Mouse (Mus musculus) liver, postnatal 0 days (tissue): ENCODE measurements around the gene Rnf145. TPM values are rescaled to one million over a fixed set of nuclear protein-coding genes. Genes with fewer than 3 reads are reported as not detected.

Source experiments
- ATAC-seq: fragments of 200-750 bp; cut with Nextera tagmentation; 2 replicates; pipeline ENCODE4 v1.8.0; 2017; ENCODE audit warnings: mild to moderate bottlenecking, moderate library complexity
- DNase-seq: peaks from one replicate; pipeline ENCODE4 v3.0.0-alpha.2; 2016
- H3K27ac ChIP-seq: fragments of 300-500 bp; sonication (generic); 2 replicates; pipeline ENCODE4 v1.5.1; 2014; ENCODE audit warnings: antibody characterized with exemption, moderate library complexity, mild to moderate bottlenecking, low read depth
- H3K27me3 ChIP-seq: fragments of 300-500 bp; sonication (generic); 2 replicates; pipeline ENCODE4 v1.6.1; 2014; ENCODE audit warnings: low read length, control low read depth, mixed read lengths; ENCODE audit not compliant: insufficient read depth
- H3K36me3 ChIP-seq: fragments of 300-500 bp; sonication (generic); replicated peaks from 2 replicates; pipeline ENCODE4 v1.6.1; 2014; ENCODE audit warnings: mild to moderate bottlenecking, control low read depth, low read length, moderate library complexity, mixed read lengths; ENCODE audit not compliant: insufficient read depth
- H3K4me1 ChIP-seq: fragments of 300-500 bp; sonication (generic); 2 replicates; pipeline ENCODE4 v1.6.1; 2014; ENCODE audit warnings: antibody characterized with exemption, mild to moderate bottlenecking, control low read depth; ENCODE audit not compliant: insufficient read depth
- H3K4me2 ChIP-seq: fragments of 300-500 bp; sonication (generic); 2 replicates; pipeline ENCODE4 v1.6.1; 2014; ENCODE audit warnings: low read depth, mild to moderate bottlenecking, low read length, moderate library complexity, mixed read lengths
- H3K4me3 ChIP-seq: fragments of 300-500 bp; sonication (generic); 2 replicates; pipeline ENCODE4 v1.5.1; 2014; ENCODE audit warnings: low read depth, low read length
- H3K9ac ChIP-seq: fragments of 300-500 bp; sonication (generic); replicated peaks from 2 replicates; pipeline ENCODE4 v1.6.1; 2014; ENCODE audit warnings: mild to moderate bottlenecking, moderate library complexity
- H3K9me3 ChIP-seq: fragments of 300-500 bp; sonication (generic); 2 replicates; pipeline ENCODE4 v1.6.1; 2016; ENCODE audit warnings: mild to moderate bottlenecking, control low read depth, low read length, mixed read lengths
- CTCF ChIP-seq: sonication (generic); IDR thresholded peaks from 2 replicates; pipeline ENCODE4 v1.5.1; 2016; ENCODE audit warnings: antibody characterized with exemption, low read depth
- EP300 ChIP-seq: IDR thresholded peaks from 2 replicates; pipeline ENCODE4 v1.6.1; 2016; ENCODE audit warnings: antibody characterized with exemption, low read depth, mild to moderate bottlenecking
- WGBS: fragments of 180-500 bp; shearing (Covaris S2); extraction: QIAGEN DNeasy Blood & Tissue Kit; methylation state at CpG from one replicate; pipeline ENCODE4 v1.1.7; 2014; ENCODE audit not compliant: insufficient replicate concordance; 5-methylcytosine and 5-hydroxymethylcytosine counted together
- polyA plus RNA-seq: library from polyadenylated mRNA; unstranded; fragments of >200 nt; fragmentation: Nextera tagmentation; extraction: Ambion mirVana; gene quantifications from 2 replicates; pipeline ENCODE4 v1.2.1, GENCODE M21; 2015

Gene Rnf145
- polyA plus RNA-seq, 1 experiment from 2014 or later: 31.9 TPM

GRCm38 (mm10) chr11:44496217-44496616 lies 22.5 kb upstream of the Rnf145 start:
- Histone ChIP-seq H3K4me2 (no peak overlapping the region), H3K9me3 (no peaks in the 10 kb centered on the region), H3K36me3 (no peaks in the 10 kb centered on the region), H3K4me3 (no peak overlapping the region), H3K4me1 (peaks cover 10% of the 10 kb centered on the region), H3K27ac (peak overlapping the region; percentile 70; the same call in 1 of the 2 replicates), H3K27me3 (no peaks in the 10 kb centered on the region), H3K9ac (no peak overlapping the region)
- DNase-seq: peak; percentile 46
- peak; percentile 43 for ATAC-seq
- WGBS: 48% methylated on average over 3 of the region's 3 CpGs
- TF ChIP-seq CTCF (no peak), EP300 (no peak)

GRCm38 (mm10) chr11:44498412-44499272 lies 20.1 kb upstream of the Rnf145 start:
- 70% methylated on average over 13 of the region's 13 CpGs for WGBS
- Histone ChIP-seq H3K9ac (no peak overlapping the region), H3K4me1 (peaks cover 10% of the 10 kb centered on the region), H3K36me3 (no peaks in the 10 kb centered on the region), H3K27ac (0 out of 2 replicates have a peak overlapping the region, but pooled peaks have one; percentile 8), H3K9me3 (no peaks in the 10 kb centered on the region), H3K4me2 (no peak overlapping the region), H3K4me3 (no peak overlapping the region), H3K27me3 (no peaks in the 10 kb centered on the region)
- DNase-seq (no peak), ATAC-seq (no peak)
- TF ChIP-seq CTCF (no peak), EP300 (no peak)

- no peak for TF ChIP-seq EP300
- no peak for TF ChIP-seq CTCF
- H3K4me2 ChIP-seq: no peak overlapping the region
- H3K27me3 ChIP-seq: no peaks in the 10 kb centered on the region
- H3K27ac ChIP-seq: no peak overlapping the region
- H3K4me3 ChIP-seq: no peak overlapping the region
- no peaks in the 10 kb centered on the region for H3K9me3 ChIP-seq
- 65% methylated on average over 7 of the region's 7 CpGs for WGBS
- DNase-seq (no peak), ATAC-seq (no peak)
- peaks cover 11% of the 10 kb centered on the region; the same call in 1 of the 2 replicates for H3K4me1 ChIP-seq
- no peak overlapping the region for H3K9ac ChIP-seq
- no peaks in the 10 kb centered on the region for H3K36me3 ChIP-seq
Measured at GRCm38 (mm10) chr11:44500966-44501365, 17.8 kb upstream of the Rnf145 start.

DNA sequence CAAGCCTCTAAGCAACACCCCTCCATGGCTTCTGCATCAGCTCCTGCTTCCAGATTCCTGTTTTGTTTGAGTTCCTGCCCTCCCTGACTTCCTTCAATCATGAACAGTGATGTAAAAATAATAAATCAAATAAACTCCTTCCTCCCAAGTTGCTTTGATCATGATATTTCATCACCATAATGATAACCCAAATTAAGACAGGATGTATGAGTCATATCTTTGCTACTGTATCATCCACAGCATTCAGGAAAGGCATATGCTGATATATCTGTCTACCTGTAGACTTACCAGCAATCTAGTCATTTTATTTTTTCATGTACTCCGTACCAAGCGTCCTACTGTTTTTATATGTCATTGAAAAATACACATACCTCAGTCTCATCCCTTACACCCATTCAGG lies 17.3 kb upstream of the Rnf145 start:
- no peak for ATAC-seq
- no peak for DNase-seq
- Histone ChIP-seq H3K36me3 (no peaks in the 10 kb centered on the region), H3K4me1 (peaks cover 11% of the 10 kb centered on the region; the same call in 1 of the 2 replicates), H3K9ac (no peak overlapping the region), H3K27ac (no peak overlapping the region), H3K9me3 (no peaks in the 10 kb centered on the region), H3K27me3 (no peaks in the 10 kb centered on the region), H3K4me3 (no peak overlapping the region), H3K4me2 (no peak overlapping the region)
- TF ChIP-seq EP300 (no peak), CTCF (no peak)
- WGBS: 97% methylated on average over 2 of the region's 2 CpGs

DNA sequence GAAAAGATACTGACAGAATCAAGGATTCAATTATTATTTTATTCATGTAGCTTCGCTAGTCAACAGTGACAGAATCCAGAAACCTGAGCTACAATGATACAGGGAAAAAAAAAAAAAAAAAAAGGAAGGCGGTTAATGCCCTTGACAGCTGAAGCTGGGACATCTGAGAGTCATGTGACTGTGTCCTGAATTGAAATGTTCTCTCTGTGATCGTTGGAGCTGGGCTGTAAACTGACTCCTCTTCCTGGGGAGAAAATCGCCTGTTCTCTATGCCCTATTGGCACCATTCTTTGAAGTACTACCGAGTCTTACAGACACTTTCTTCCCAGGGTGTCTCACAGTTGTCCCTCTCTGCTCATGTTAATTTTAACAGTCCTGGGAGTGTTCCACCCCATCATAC lies 15.8 kb upstream of the Rnf145 start:
- Histone ChIP-seq H3K9me3 (no peaks in the 10 kb centered on the region), H3K27me3 (no peaks in the 10 kb centered on the region), H3K4me3 (no peak overlapping the region), H3K9ac (no peak overlapping the region), H3K36me3 (no peaks in the 10 kb centered on the region), H3K27ac (no peak overlapping the region), H3K4me2 (no peak overlapping the region), H3K4me1 (peaks cover 8% of the 10 kb centered on the region)
- 57% methylated on average over 5 of the region's 5 CpGs for WGBS
- DNase-seq (no peak), ATAC-seq (no peak)
- TF ChIP-seq EP300: no peak
- TF ChIP-seq CTCF: no peak

GRCm38 (mm10) chr11:44504146-44504545 lies 14.6 kb upstream of the Rnf145 start:
- Histone ChIP-seq H3K36me3 (no peaks in the 10 kb centered on the region), H3K4me1 (peaks cover 15% of the 10 kb centered on the region), H3K27ac (0 out of 2 replicates have a peak overlapping the region, but pooled peaks have one; percentile 26), H3K9me3 (no peaks in the 10 kb centered on the region), H3K4me2 (no peak overlapping the region), H3K27me3 (no peaks in the 10 kb centered on the region), H3K9ac (no peak overlapping the region), H3K4me3 (no peak overlapping the region)
- no peak for TF ChIP-seq CTCF
- TF ChIP-seq EP300: no peak
- no peak for DNase-seq
- WGBS: 71% methylated on average over 7 of the region's 7 CpGs
- ATAC-seq: no peak
